Mouse (Mus musculus): Measurements from ENCODE around the gene Prl7a1. TPM values are rescaled to one million over a fixed set of nuclear protein-coding genes. Genes with fewer than 3 reads are reported as not detected.

Gene Prl7a1
- not detected in 2 replicates for total RNA-seq (2012; rRNA removed)

DNA sequence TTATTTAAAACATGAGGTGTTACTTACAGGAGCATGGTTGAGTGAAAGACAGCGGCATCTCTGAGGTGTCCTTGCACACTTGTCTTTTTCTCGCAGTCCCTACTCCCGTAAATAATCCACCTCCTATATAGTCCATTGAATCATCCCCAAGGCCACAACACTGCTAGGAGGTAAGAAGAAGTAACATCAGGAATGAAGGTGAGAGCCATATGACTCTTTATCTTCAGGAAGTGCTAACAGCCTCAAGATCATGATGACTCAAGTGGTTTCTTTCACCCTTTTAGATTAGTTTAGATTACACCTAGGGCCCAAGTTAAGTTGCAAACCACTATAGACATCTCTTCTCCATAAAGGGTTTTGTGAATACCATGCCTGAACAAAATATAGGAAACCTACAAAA lies at the start of gene Prl7a1:
Gene Prl7a1, minus strand, starts transcription at position 101 of the 400 bp plus-strand sequence.
- H3K4me1 ChIP-seq (ENCODE audit: control insufficient read depth in 2 of 2, insufficient read depth in 2 of 2, low read length in 2 of 2, poor library complexity in 1 of 2): no peaks in the 10 kb centered on the region
- DNase-seq (ENCODE audit: low read depth, low spot score): no peak
- in situ Hi-C loops (cut with MboI; ENCODE audit: low sequenced_read_pairs in 2 of 2, unreplicated experiment in 2 of 2): no loop called here
- TF ChIP-seq HCFC1 (IDR thresholded peaks at IDR 0.05; ENCODE audit: borderline replicate concordance, insufficient read depth, low read length): no peak
- TF ChIP-seq CHD2 (IDR thresholded peaks at IDR 0.05; ENCODE audit: low read depth, low read length): no peak
- no peak for TF ChIP-seq ZC3H11A (IDR thresholded peaks at IDR 0.05; ENCODE audit: borderline replicate concordance, low read depth, low read length)
- no peak for TF ChIP-seq ZNF384 (IDR thresholded peaks at IDR 0.05; ENCODE audit: low read depth, low read length)
- no peak for TF ChIP-seq MAFK (IDR thresholded peaks at IDR 0.05; ENCODE audit: insufficient read depth, low read depth, low read length)
- H3K9ac ChIP-seq (ENCODE audit: insufficient read depth, low read depth, low read length, poor library complexity, severe bottlenecking): no peak within 1 kb of the TSS
- no peaks in the 10 kb centered on the region for H3K36me3 ChIP-seq (ENCODE audit: control insufficient read depth, insufficient read depth, low read length, poor library complexity, severe bottlenecking)
- no peak within 1 kb of the TSS for H3K27ac ChIP-seq (ENCODE audit: insufficient read depth, low read depth, low read length, poor library complexity, severe bottlenecking)
- no peaks in the 10 kb centered on the region for H3K9me3 ChIP-seq (ENCODE audit: control insufficient read depth, insufficient read depth, low read depth, low read length)
- no peak within 1 kb of the TSS for H3K4me3 ChIP-seq (ENCODE audit: insufficient read depth in 1 of 2, low read depth in 1 of 2, low read length in 2 of 2, poor library complexity in 1 of 2, severe bottlenecking in 1 of 2)

DNA sequence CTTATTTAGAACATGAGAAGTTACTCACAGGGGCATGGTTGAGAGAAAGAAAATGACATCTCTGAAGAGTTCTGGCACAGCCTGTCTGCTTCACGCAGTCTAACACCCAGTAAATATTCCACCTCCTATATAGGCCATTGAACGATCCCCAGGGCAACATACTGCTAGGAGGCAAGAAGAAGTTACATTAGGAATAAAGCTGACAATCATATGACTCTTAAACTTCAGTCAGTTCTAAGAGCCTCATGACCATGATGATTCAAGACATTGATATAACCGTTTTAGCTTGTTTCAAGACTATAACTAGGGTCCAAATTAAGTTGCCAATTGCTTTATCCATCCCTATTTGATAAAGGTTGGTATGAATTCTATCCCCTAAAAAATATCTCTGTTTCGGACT lies 25.6 kb upstream of the Prl7a1 start, which contains the start of gene Prl7a2:
Gene Prl7a2, minus strand, starts transcription at position 101 of the 400 bp plus-strand sequence.
- no peak within 1 kb of the TSS for H3K27ac ChIP-seq (ENCODE audit: insufficient read depth, low read depth, low read length, poor library complexity, severe bottlenecking)
- H3K36me3 ChIP-seq (ENCODE audit: control insufficient read depth, insufficient read depth, low read length, poor library complexity, severe bottlenecking): no peaks in the 10 kb centered on the region
- DNase-seq (ENCODE audit: low read depth, low spot score): no peak
- no peak within 1 kb of the TSS for H3K4me3 ChIP-seq (ENCODE audit: insufficient read depth in 1 of 2, low read depth in 1 of 2, low read length in 2 of 2, poor library complexity in 1 of 2, severe bottlenecking in 1 of 2)
- TF ChIP-seq ZC3H11A (IDR thresholded peaks at IDR 0.05; ENCODE audit: borderline replicate concordance, low read depth, low read length) (no peak), CHD2 (IDR thresholded peaks at IDR 0.05; ENCODE audit: low read depth, low read length) (no peak), ZNF384 (IDR thresholded peaks at IDR 0.05; ENCODE audit: low read depth, low read length) (no peak), MAFK (IDR thresholded peaks at IDR 0.05; ENCODE audit: insufficient read depth, low read depth, low read length) (no peak), HCFC1 (IDR thresholded peaks at IDR 0.05; ENCODE audit: borderline replicate concordance, insufficient read depth, low read length) (no peak)
- no peak within 1 kb of the TSS for H3K9ac ChIP-seq (ENCODE audit: insufficient read depth, low read depth, low read length, poor library complexity, severe bottlenecking)
- in situ Hi-C loops (cut with MboI; ENCODE audit: low sequenced_read_pairs in 2 of 2, unreplicated experiment in 2 of 2): no loop called here
- H3K9me3 ChIP-seq (ENCODE audit: control insufficient read depth, insufficient read depth, low read depth, low read length): no peaks in the 10 kb centered on the region
- H3K4me1 ChIP-seq (ENCODE audit: control insufficient read depth in 2 of 2, insufficient read depth in 2 of 2, low read length in 2 of 2, poor library complexity in 1 of 2): no peaks in the 10 kb centered on the region

DNA sequence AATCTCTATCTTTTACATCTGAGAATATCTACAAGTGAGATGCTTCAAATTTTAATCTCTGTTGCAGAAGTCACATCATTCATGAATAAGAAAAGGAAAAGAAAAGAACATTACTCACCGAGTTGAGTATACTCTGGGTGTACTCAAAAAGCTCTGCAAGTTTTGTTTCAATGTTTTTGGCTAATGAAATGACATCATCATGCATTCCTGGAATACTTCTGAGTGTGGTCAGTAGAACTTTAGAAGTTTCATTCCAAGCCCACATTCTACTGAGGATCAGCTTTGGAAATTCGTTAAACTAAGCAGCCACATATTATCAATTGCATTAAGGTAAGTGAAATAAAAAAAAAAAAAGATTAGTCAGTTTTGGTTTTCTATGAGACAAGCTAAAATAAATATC lies 18.5 kb upstream of the Prl7a1 start:
- no peaks in the 10 kb centered on the region for H3K4me1 ChIP-seq (ENCODE audit: control insufficient read depth in 2 of 2, insufficient read depth in 2 of 2, low read length in 2 of 2, poor library complexity in 1 of 2)
- H3K9me3 ChIP-seq (ENCODE audit: control insufficient read depth, insufficient read depth, low read depth, low read length): no peaks in the 10 kb centered on the region
- H3K4me3 ChIP-seq (ENCODE audit: insufficient read depth in 1 of 2, low read depth in 1 of 2, low read length in 2 of 2, poor library complexity in 1 of 2, severe bottlenecking in 1 of 2): no peak overlapping the region
- in situ Hi-C loops (cut with MboI; ENCODE audit: low sequenced_read_pairs in 2 of 2, unreplicated experiment in 2 of 2): no loop called here
- no peaks in the 10 kb centered on the region for H3K36me3 ChIP-seq (ENCODE audit: control insufficient read depth, insufficient read depth, low read length, poor library complexity, severe bottlenecking)
- no peak overlapping the region for H3K27ac ChIP-seq (ENCODE audit: insufficient read depth, low read depth, low read length, poor library complexity, severe bottlenecking)
- no peak for TF ChIP-seq ZNF384 (IDR thresholded peaks at IDR 0.05; ENCODE audit: low read depth, low read length)
- TF ChIP-seq MAFK (IDR thresholded peaks at IDR 0.05; ENCODE audit: insufficient read depth, low read depth, low read length): no peak
- TF ChIP-seq HCFC1 (IDR thresholded peaks at IDR 0.05; ENCODE audit: borderline replicate concordance, insufficient read depth, low read length): no peak
- no peak for TF ChIP-seq ZC3H11A (IDR thresholded peaks at IDR 0.05; ENCODE audit: borderline replicate concordance, low read depth, low read length)
- no peak for TF ChIP-seq CHD2 (IDR thresholded peaks at IDR 0.05; ENCODE audit: low read depth, low read length)
- H3K9ac ChIP-seq (ENCODE audit: insufficient read depth, low read depth, low read length, poor library complexity, severe bottlenecking): no peak overlapping the region
- no peak for DNase-seq (ENCODE audit: low read depth, low spot score)

DNA sequence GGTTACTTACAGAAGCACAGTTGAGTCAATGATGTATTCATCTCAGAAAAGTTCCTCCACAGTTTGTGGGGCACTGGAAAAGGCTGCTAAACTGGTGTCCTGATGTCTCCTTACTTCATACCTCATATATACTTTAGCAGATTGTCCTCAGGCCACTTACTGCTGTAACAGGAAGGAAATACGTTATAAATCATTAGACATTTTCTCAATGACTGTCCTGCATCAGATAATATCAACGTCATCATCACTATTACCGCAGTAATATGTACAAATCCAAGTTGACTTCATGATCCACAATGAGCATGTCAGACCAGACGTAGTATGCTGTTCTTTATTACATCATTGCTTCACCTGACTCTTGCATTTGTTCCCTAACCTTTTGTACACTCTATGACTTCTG lies 31.8 kb downstream of the Prl7a1 start, which contains the start of gene Prl7b1:
Gene Prl7b1, minus strand, starts transcription at position 101 of the 400 bp plus-strand sequence.
- no peak for TF ChIP-seq CHD2 (IDR thresholded peaks at IDR 0.05; ENCODE audit: low read depth, low read length)
- no peak for TF ChIP-seq MAFK (IDR thresholded peaks at IDR 0.05; ENCODE audit: insufficient read depth, low read depth, low read length)
- no peak for TF ChIP-seq ZC3H11A (IDR thresholded peaks at IDR 0.05; ENCODE audit: borderline replicate concordance, low read depth, low read length)
- no peak for TF ChIP-seq ZNF384 (IDR thresholded peaks at IDR 0.05; ENCODE audit: low read depth, low read length)
- no peak for TF ChIP-seq HCFC1 (IDR thresholded peaks at IDR 0.05; ENCODE audit: borderline replicate concordance, insufficient read depth, low read length)
- H3K9ac ChIP-seq (ENCODE audit: insufficient read depth, low read depth, low read length, poor library complexity, severe bottlenecking): no peak within 1 kb of the TSS
- in situ Hi-C loops (cut with MboI; ENCODE audit: low sequenced_read_pairs in 2 of 2, unreplicated experiment in 2 of 2): no loop called here

More for the DNA sequence above, 31.8 kb downstream of the Prl7a1 start, which contains the start of gene Prl7b1:
- Histone ChIP-seq H3K9me3 (ENCODE audit: control insufficient read depth, insufficient read depth, low read depth, low read length) (no peaks in the 10 kb centered on the region), H3K36me3 (ENCODE audit: control insufficient read depth, insufficient read depth, low read length, poor library complexity, severe bottlenecking) (no peaks in the 10 kb centered on the region), H3K27ac (ENCODE audit: insufficient read depth, low read depth, low read length, poor library complexity, severe bottlenecking) (no peak within 1 kb of the TSS), H3K4me1 (ENCODE audit: control insufficient read depth in 2 of 2, insufficient read depth in 2 of 2, low read length in 2 of 2, poor library complexity in 1 of 2) (no peaks in the 10 kb centered on the region), H3K4me3 (ENCODE audit: insufficient read depth in 1 of 2, low read depth in 1 of 2, low read length in 2 of 2, poor library complexity in 1 of 2, severe bottlenecking in 1 of 2) (no peak within 1 kb of the TSS)
- no peak for DNase-seq (ENCODE audit: low read depth, low spot score)

Other genes with a start within 250 kb of the Prl7a1 start
- gene Prl8a6, start 203.8 kb downstream of the Prl7a1 start, total RNA-seq (2012; rRNA removed): not detected in 2 replicates
- not detected in 2 replicates for gene Prl8a8, start 129.3 kb downstream of the Prl7a1 start, total RNA-seq (2012; rRNA removed)
- not detected in 2 replicates for gene Prl8a9, start 77.9 kb downstream of the Prl7a1 start, total RNA-seq (2012; rRNA removed)
- not detected in 2 replicates for gene Prl8a1, start 60.3 kb downstream of the Prl7a1 start, total RNA-seq (2012; rRNA removed)
- gene Prl7b1, start 31.9 kb downstream of the Prl7a1 start, total RNA-seq (2012; rRNA removed): 0.54 TPM in 1 of 2 replicates, not detected in the other
- not detected in 2 replicates for gene Prl7a2, start 25.5 kb upstream of the Prl7a1 start, total RNA-seq (2012; rRNA removed)
- 1.3 TPM in 1 of 2 replicates, not detected in the other for gene Prl7d1, start 74.2 kb upstream of the Prl7a1 start, total RNA-seq (2012; rRNA removed)
- not detected in 2 replicates for gene Prl7c1, start 138.3 kb upstream of the Prl7a1 start, total RNA-seq (2012; rRNA removed)
- 2.7 TPM in 1 of 2 replicates, not detected in the other for gene Prl2a1, start 159.2 kb upstream of the Prl7a1 start, total RNA-seq (2012; rRNA removed)
- not detected in 2 replicates for gene Prl2c1, start 206.8 kb upstream of the Prl7a1 start, total RNA-seq (2012; rRNA removed)